Comparison of ENCODE assay signal across 8 mouse cellular contexts in the genomic region with DNA sequence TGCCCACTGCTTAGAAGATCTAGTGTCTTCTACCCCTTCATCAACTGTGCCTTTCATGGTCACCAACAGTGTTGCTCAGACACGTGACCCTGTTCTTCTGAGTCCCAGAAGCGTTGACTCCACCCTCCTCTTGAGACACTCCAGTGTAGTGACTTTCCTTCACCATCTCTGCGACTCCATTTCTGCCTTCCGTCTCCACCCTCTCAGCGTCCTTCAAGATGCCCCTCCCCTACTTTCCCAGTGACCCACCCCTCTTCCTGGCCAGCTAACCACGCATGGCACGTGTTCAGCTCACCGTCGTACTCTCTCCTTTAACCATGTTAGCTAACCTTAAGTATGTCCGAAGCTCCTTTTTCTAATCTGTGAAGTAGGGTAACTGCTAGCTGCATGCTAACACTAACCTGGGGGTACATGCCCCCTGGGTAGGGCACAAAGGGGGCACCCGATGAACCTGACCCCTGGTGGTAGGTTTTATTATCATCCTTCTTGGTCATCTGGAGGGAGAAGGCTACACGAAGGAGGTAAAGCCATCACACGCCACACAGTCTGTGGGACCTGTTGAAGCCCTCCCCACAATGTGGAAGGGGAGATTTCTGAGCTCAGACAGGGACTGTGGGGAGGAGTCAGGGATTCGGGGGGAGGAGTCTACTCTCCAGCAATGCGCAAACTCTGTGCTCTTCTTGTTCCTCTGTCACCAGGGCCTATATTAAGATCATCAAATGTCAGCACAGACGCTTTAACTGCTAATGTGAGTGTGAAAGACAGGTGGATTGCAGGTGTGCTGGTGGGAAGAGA.
A peak's percentile ranks its signal among the peaks of the same experiment; 100 is the strongest.
DNase-seq lines count a peak whose midpoint lies in the region; ATAC-seq and TF ChIP-seq lines count a peak whose summit lies in the region.

No protein-coding gene starts in this region.

- no peak overlapping the region for H3K4me3 ChIP-seq in kidney, postnatal 0 days (replicated peaks; ENCODE audit: low read depth, low read length)
- no peak overlapping the region for H3K4me3 ChIP-seq in limb, embryonic 10.5 days
- H3K4me3 ChIP-seq in midbrain, embryonic 16.5 days (ENCODE audit: low read depth, low read length), result no peak overlapping the region

- no peak overlapping the region for H3K4me2 ChIP-seq in kidney, postnatal 0 days (ENCODE audit: low read length)
- H3K4me2 ChIP-seq in midbrain, embryonic 16.5 days (ENCODE audit: low read length), result no peak overlapping the region

- H3K4me1 ChIP-seq in kidney, postnatal 0 days (replicated peaks; ENCODE audit: insufficient read depth, low read length), result peaks cover 8% of the 10 kb centered on the region
- H3K4me1 ChIP-seq in limb, embryonic 10.5 days, result peaks cover 40% of the 10 kb centered on the region
- H3K4me1 ChIP-seq in midbrain, embryonic 16.5 days (ENCODE audit: control insufficient read depth, insufficient read depth, low read length), result peaks cover 20% of the 10 kb centered on the region

- no peaks in the 10 kb centered on the region for H3K36me3 ChIP-seq in kidney, postnatal 0 days (ENCODE audit: insufficient read depth, low read length)
- H3K36me3 ChIP-seq in limb, embryonic 10.5 days, result no peaks in the 10 kb centered on the region
- H3K36me3 ChIP-seq in midbrain, embryonic 16.5 days (ENCODE audit: control insufficient read depth, insufficient read depth, low read length), result no peaks in the 10 kb centered on the region

- H3K27me3 ChIP-seq in kidney, postnatal 0 days (ENCODE audit: insufficient read depth, low read length), result no peaks in the 10 kb centered on the region
- H3K27me3 ChIP-seq in limb, embryonic 10.5 days (ENCODE audit: low read depth, poor library complexity, severe bottlenecking), result 0 out of 2 replicates have a peak, but pooled peaks cover 6% of the 10 kb centered on the region
- no peaks in the 10 kb centered on the region for H3K27me3 ChIP-seq in midbrain, embryonic 16.5 days (ENCODE audit: control insufficient read depth, insufficient read depth, low read depth, low read length)

- no peak for ATAC-seq in kidney, postnatal 0 days (replicated peaks; ENCODE audit: low FRiP score, low read depth)
- peak; percentile 37; the same call in 1 of the 2 replicates for ATAC-seq in midbrain, embryonic 16.5 days
- ATAC-seq in cerebellum, adult (ENCODE audit: insufficient number of reproducible peaks, low FRiP score, low TSS enrichment), result no peak

- peak; percentile 19; the same call in 1 of the 2 replicates for TF ChIP-seq CTCF in kidney, postnatal 0 days (IDR thresholded peaks at IDR 0.05; ENCODE audit: low read depth)

- 82% methylated on average over 16 of the region's 16 CpGs for WGBS in kidney, postnatal 0 days
- WGBS in limb, embryonic 10.5 days, result 78% methylated on average over 16 of the region's 16 CpGs
- 83% methylated on average over 16 of the region's 16 CpGs for WGBS in midbrain, embryonic 16.5 days

- no peak overlapping the region for H3K27ac ChIP-seq in kidney, postnatal 0 days
- H3K27ac ChIP-seq in limb, embryonic 10.5 days, result peak overlapping the region; percentile 21; the same call in 1 of the 2 replicates
- H3K27ac ChIP-seq in midbrain, embryonic 16.5 days (ENCODE audit: low read length), result peak overlapping the region; percentile 43

- no peak for DNase-seq in kidney, postnatal 0 days (ENCODE audit: low spot score)
- DNase-seq in kidney, adult 18-20 months, result no peak
- DNase-seq in brain, adult 2 months (ENCODE audit: low read depth, low spot score), result peak; percentile 58
- DNase-seq in limb, embryonic 10.5 days (ENCODE audit: low spot score), result no peak
- DNase-seq in kidney, adult 9 months, result no peak
- DNase-seq in left cerebral cortex, adult 18-20 months (ENCODE audit: low spot score in 2 of 2), result no peak

- no peaks in the 10 kb centered on the region for H3K9me3 ChIP-seq in kidney, postnatal 0 days (replicated peaks; ENCODE audit: low read length)
- peaks cover 4% of the 10 kb centered on the region; the same call in 1 of the 2 replicates for H3K9me3 ChIP-seq in limb, embryonic 10.5 days (replicated peaks)
- H3K9me3 ChIP-seq in midbrain, embryonic 16.5 days (replicated peaks; ENCODE audit: control insufficient read depth, low read length, poor library complexity, severe bottlenecking), result no peaks in the 10 kb centered on the region

- no peak overlapping the region for H3K9ac ChIP-seq in kidney, postnatal 0 days (ENCODE audit: low read depth, low read length)
- H3K9ac ChIP-seq in midbrain, embryonic 16.5 days (ENCODE audit: low read depth, low read length), result peak overlapping the region; percentile 31; the same call in 1 of the 2 replicates
